35 mouse cellular contexts compared by ENCODE assay signal in genomic region chr3:97693806-97694205, GRCm38 (mm10). TPM values are rescaled to one million over a fixed set of nuclear protein-coding genes. Genes with fewer than 3 reads are reported as not detected.
A peak's percentile ranks its signal among the peaks of the same experiment; 100 is the strongest.
DNase-seq lines count a peak whose midpoint lies in the region; ATAC-seq lines count a peak whose summit lies in the region.
"Had no signal": no experiment of that assay in that cellular context is flagged by ENCODE, and none has a peak within 500 bp of the region (broad histone marks: within the 10 kb centered on the region; RNA-seq: fewer than 3 reads in every experiment).

No protein-coding gene starts in this region.

- no peaks in the 10 kb centered on the region for H3K9me3 ChIP-seq in lung, embryonic 15.5 days
- H3K9me3 ChIP-seq: embryonic facial prominence, embryonic 10.5 days; embryonic facial prominence, embryonic 13.5 days; forebrain, embryonic 13.5 days; hindbrain, embryonic 10.5 days; hindbrain, embryonic 13.5 days had no signal

- H3K9ac ChIP-seq in lung, embryonic 15.5 days = no peak overlapping the region
- H3K9ac ChIP-seq: embryonic facial prominence, embryonic 13.5 days; forebrain, embryonic 13.5 days; hindbrain, embryonic 13.5 days had no signal

- no peak overlapping the region for H3K4me3 ChIP-seq in lung, embryonic 15.5 days
- H3K4me3 ChIP-seq: embryonic facial prominence, embryonic 10.5 days; embryonic facial prominence, embryonic 13.5 days; erythroblast, embryonic 14.5 days; forebrain, embryonic 13.5 days; gastrocnemius, adult 2 months; hindbrain, embryonic 10.5 days; hindbrain, embryonic 13.5 days had no signal

- H3K4me2 ChIP-seq in lung, embryonic 15.5 days = no peak overlapping the region
- H3K4me2 ChIP-seq: embryonic facial prominence, embryonic 13.5 days; forebrain, embryonic 13.5 days; heart, embryonic 11.5 days; hindbrain, embryonic 13.5 days had no signal

- no peak overlapping the region for H3K27ac ChIP-seq in lung, embryonic 15.5 days
- H3K27ac ChIP-seq: embryonic facial prominence, embryonic 10.5 days; embryonic facial prominence, embryonic 13.5 days; forebrain, embryonic 13.5 days; gastrocnemius, adult 2 months; hindbrain, embryonic 10.5 days; hindbrain, embryonic 13.5 days had no signal

- peaks cover 21% of the 10 kb centered on the region for H3K4me1 ChIP-seq in lung, embryonic 15.5 days

- DNase-seq in lung, adult 18-20 months = peak; percentile 66 to 75
- DNase-seq in lung, postnatal 10 days = peak; percentile 24
- peak; percentile 73 for DNase-seq in lung, postnatal 36 days
- no peak for DNase-seq in natural killer cell, adult 2 months (ENCODE audit: low spot score in 2 of 2)
- no peak for DNase-seq in adrenal gland, adult 2 months
- DNase-seq in thymus, postnatal 36 days = no peak
- DNase-seq in layer of hippocampus, postnatal 36 days = no peak
- DNase-seq: adrenal gland, postnatal 10 days; cerebellum, adult 11 months; cerebellum, adult 2 months; cerebellum, adult 9-11 months; cerebellum, postnatal 25 days; embryo, embryonic 11 days; gastrocnemius, adult 2 months; gastrocnemius, postnatal 14 days; heart, adult 11 months; heart, postnatal 36 days had no signal

- H3K27me3 ChIP-seq in lung, embryonic 15.5 days = no peaks in the 10 kb centered on the region
- H3K27me3 ChIP-seq: embryonic facial prominence, embryonic 13.5 days; forebrain, embryonic 13.5 days had no signal

- ATAC-seq in lung, embryonic 15.5 days (ENCODE audit: borderline replicate concordance, extremely low read depth, low FRiP score, low TSS enrichment) = peak; percentile 71; the same call in 1 of the 2 replicates
- ATAC-seq: activated CD4-positive, CD25-positive, alpha-beta regulatory T cell, adult 4 months; forebrain, embryonic 13.5 days; forebrain, embryonic 16.5 days; hindbrain, embryonic 16.5 days had no signal

- 50% methylated on average over 6 of the region's 6 CpGs for WGBS in lung, embryonic 15.5 days

- no peaks in the 10 kb centered on the region for H3K36me3 ChIP-seq in lung, embryonic 15.5 days
- H3K36me3 ChIP-seq: embryonic facial prominence, embryonic 10.5 days; embryonic facial prominence, embryonic 13.5 days; hindbrain, embryonic 10.5 days had no signal

RNA-seq across cellular contexts. Expression of gene Gm17651, which starts 19.3 kb away (rescaled TPM):
- polyA plus RNA-seq in lung, embryonic 15.5 days (2015; fragmentation: Nextera tagmentation; extraction: Ambion mirVana) = not detected in 2 replicates
- total RNA-seq in adrenal gland, adult 2 months (2021) = not detected
- polyA plus RNA-seq in adrenal gland, adult 2 months (2012; rRNA removed) = not detected in 2 replicates
- not detected for total RNA-seq in layer of hippocampus, postnatal 36 days (2021)
- total RNA-seq: adrenal gland, postnatal 10 days; adrenal gland, postnatal 4 days; ES-E14; gastrocnemius, adult 2 months; gastrocnemius, postnatal 14 days; gastrocnemius, postnatal 4 days; heart, adult 8-10 months; heart, postnatal 36 days had no signal
- polyA plus RNA-seq: activated CD4-positive, CD25-positive, alpha-beta regulatory T cell, adult 4 months; cerebellum, adult 2 months; cortical plate, adult 2 months; embryonic facial prominence, embryonic 10.5 days; embryonic facial prominence, embryonic 13.5 days; erythroblast, embryonic 14.5 days; forebrain, embryonic 13.5 days; forebrain, embryonic 16.5 days; heart, embryonic 11.5 days; heart, embryonic 14.5 days; heart, postnatal 0 days; hindbrain, embryonic 10.5 days; hindbrain, embryonic 13.5 days; hindbrain, embryonic 16.5 days had no signal

RNA-seq across cellular contexts. Expression of gene Prkab2, which starts 35.8 kb away (rescaled TPM):
- polyA plus RNA-seq in lung, embryonic 15.5 days (2015; fragmentation: Nextera tagmentation; extraction: Ambion mirVana) = 4.9 and 5.1 TPM in 2 replicates
- 1 to 10 TPM; 8.3 to 9.6 TPM for total RNA-seq in adrenal gland, adult 2 months (2021)
- 3.1 and 3.9 TPM in 2 replicates for polyA plus RNA-seq in adrenal gland, adult 2 months (2012; rRNA removed)
- 10 to 100 TPM; 40.7 to 41.2 TPM for total RNA-seq in layer of hippocampus, postnatal 36 days (2021)

Comparison
In these comparisons a context has a peak if more than half of its experiments do, and no peak if none do; other contexts are left out.
1. DNase-seq: peak in lung, adult 18-20 months (2 of 2), lung, postnatal 10 days (single experiment) and lung, postnatal 36 days (single experiment); none in natural killer cell, adult 2 months (0 of 2), adrenal gland, adult 2 months (single experiment), thymus, postnatal 36 days (0 of 2) and layer of hippocampus, postnatal 36 days (0 of 2).